Mouse (Mus musculus) ES-Bruce4 (cell line): ENCODE measurements at regions not wholly inside any gene's neighbourhood (a gene's known extent, or its start where the extent isn't known, plus 50 kb on each side); places are given as distances from the start of the nearest gene placed in this dataset.

Source experiments
- CTCF ChIP-seq: IDR thresholded peaks from one replicate; pipeline ENCODE4 v1.8.1; 2011; ENCODE audit warnings: low read depth, low read length
- EP300 ChIP-seq: IDR thresholded peaks from 2 replicates; pipeline ENCODE4 v1.6.1; 2011; ENCODE audit warnings: low read depth, low read length; ENCODE audit not compliant: insufficient read depth
- POLR2A ChIP-seq: IDR thresholded peaks from one replicate; pipeline ENCODE4 v1.8.1; 2011; ENCODE audit warnings: low read length; ENCODE audit not compliant: insufficient read depth

GRCm38 (mm10) chr13:97524847-97525434, 235.5 kb downstream of the Gm10260 start:
- no peak for TF ChIP-seq EP300
- no peak for TF ChIP-seq POLR2A
- no peak for TF ChIP-seq CTCF
